Mouse (Mus musculus): ENCODE results near the gene Efcab6. TPM values are rescaled to one million over a fixed set of nuclear protein-coding genes. Genes with fewer than 3 reads are reported as not detected.

Gene Efcab6
- total and polyA plus RNA-seq, 3 experiments, result not detected

- Histone ChIP-seq H3K9ac (ENCODE audit: insufficient read depth, low read depth) (no peak overlapping the region), H3K4me3 (replicated peaks in 1 of 3; ENCODE audit: low read depth in 2 of 3, low read length in 2 of 3, poor library complexity in 1 of 3) (no peak overlapping the region), H3K27me3 (replicated peaks) (peaks cover 78% of the 10 kb centered on the region), H3K4me1 (ENCODE audit: control insufficient read depth in 1 of 2, insufficient read depth in 2 of 2) (no peaks in the 10 kb centered on the region), H3K4me2 (ENCODE audit: insufficient read depth, low read depth, poor library complexity, severe bottlenecking) (no peak overlapping the region), H3K79me2 (replicated peaks; ENCODE audit: control insufficient read depth, extremely low read depth, insufficient read depth, poor library complexity, severe bottlenecking) (no peaks in the 10 kb centered on the region), H3K27ac (ENCODE audit: insufficient read depth, low read depth) (no peak overlapping the region), H3K9me3 (replicated peaks; ENCODE audit: low read length) (no peaks in the 10 kb centered on the region), H3K36me3 (replicated peaks in 1 of 2; ENCODE audit: control insufficient read depth in 1 of 2, insufficient read depth in 1 of 2, low read length in 1 of 2) (no peaks in the 10 kb centered on the region)
- DNase-seq (ENCODE audit: extremely low read depth), result no peak
- TF ChIP-seq RAD21 (IDR thresholded peaks at IDR 0.05; ENCODE audit: low read depth, low read length) (peak; percentile 1; the same call in 1 of the 2 replicates), ZMIZ1 (IDR thresholded peaks at IDR 0.05; ENCODE audit: low read depth, low read length) (no peak)
- dilution Hi-C loops (cut with MboI; ENCODE audit: extremely low pct_ligation_motif_present, extremely low pct_unique_long_range_greater_than_20kb, low sequenced_read_pairs), result no loop called here
- in situ Hi-C loops (cut with MboI; ENCODE audit: low pct_ligation_motif_present, low pct_unique_long_range_greater_than_20kb, low sequenced_read_pairs), result no loop called here
These were observed 152.0 kb downstream of the Efcab6 start for GRCm38 (mm10) chr15:83913028-83913714.

GRCm38 (mm10) chr15:83906472-83906871, 158.7 kb downstream of the Efcab6 start:
- in situ Hi-C loops (cut with MboI; ENCODE audit: low pct_ligation_motif_present, low pct_unique_long_range_greater_than_20kb, low sequenced_read_pairs), result no loop called here

GRCm38 (mm10) chr15:83897286-83897685, 167.9 kb downstream of the Efcab6 start:
- Histone ChIP-seq H3K4me3 (replicated peaks in 1 of 3; ENCODE audit: low read depth in 2 of 3, low read length in 2 of 3, poor library complexity in 1 of 3) (no peak overlapping the region), H3K9ac (ENCODE audit: insufficient read depth, low read depth) (no peak overlapping the region), H3K27me3 (replicated peaks) (peaks cover 85% of the 10 kb centered on the region), H3K36me3 (replicated peaks in 1 of 2; ENCODE audit: control insufficient read depth in 1 of 2, insufficient read depth in 1 of 2, low read length in 1 of 2) (no peaks in the 10 kb centered on the region), H3K27ac (ENCODE audit: insufficient read depth, low read depth) (no peak overlapping the region), H3K4me2 (ENCODE audit: insufficient read depth, low read depth, poor library complexity, severe bottlenecking) (no peak overlapping the region), H3K79me2 (replicated peaks; ENCODE audit: control insufficient read depth, extremely low read depth, insufficient read depth, poor library complexity, severe bottlenecking) (no peaks in the 10 kb centered on the region), H3K9me3 (replicated peaks; ENCODE audit: low read length) (no peaks in the 10 kb centered on the region), H3K4me1 (ENCODE audit: control insufficient read depth in 1 of 2, insufficient read depth in 2 of 2) (no peaks in the 10 kb centered on the region)
- dilution Hi-C loops (cut with MboI; ENCODE audit: extremely low pct_ligation_motif_present, extremely low pct_unique_long_range_greater_than_20kb, low sequenced_read_pairs), result no loop called here
- TF ChIP-seq KAT2A (IDR thresholded peaks at IDR 0.05; ENCODE audit: insufficient replicate concordance, low read length), result no peak
- no peak for TF ChIP-seq ZNF384 (IDR thresholded peaks at IDR 0.05; ENCODE audit: low read depth, low read length)
- no peak for DNase-seq (ENCODE audit: extremely low read depth)
- in situ Hi-C loops (cut with MboI; ENCODE audit: low pct_ligation_motif_present, low pct_unique_long_range_greater_than_20kb, low sequenced_read_pairs), result no loop called here

More at GRCm38 (mm10) chr15:83906472-83906871, 158.7 kb downstream of the Efcab6 start:
- Histone ChIP-seq H3K4me3 (replicated peaks in 1 of 3; ENCODE audit: low read depth in 2 of 3, low read length in 2 of 3, poor library complexity in 1 of 3) (no peak overlapping the region), H3K36me3 (replicated peaks in 1 of 2; ENCODE audit: control insufficient read depth in 1 of 2, insufficient read depth in 1 of 2, low read length in 1 of 2) (no peaks in the 10 kb centered on the region), H3K79me2 (replicated peaks; ENCODE audit: control insufficient read depth, extremely low read depth, insufficient read depth, poor library complexity, severe bottlenecking) (no peaks in the 10 kb centered on the region), H3K27ac (ENCODE audit: insufficient read depth, low read depth) (no peak overlapping the region), H3K9me3 (replicated peaks; ENCODE audit: low read length) (no peaks in the 10 kb centered on the region), H3K27me3 (replicated peaks) (peaks cover 84% of the 10 kb centered on the region), H3K4me2 (ENCODE audit: insufficient read depth, low read depth, poor library complexity, severe bottlenecking) (no peak overlapping the region), H3K9ac (ENCODE audit: insufficient read depth, low read depth) (no peak overlapping the region), H3K4me1 (ENCODE audit: control insufficient read depth in 1 of 2, insufficient read depth in 2 of 2) (no peaks in the 10 kb centered on the region)
- TF ChIP-seq E2F4 (IDR thresholded peaks at IDR 0.05; ENCODE audit: insufficient replicate concordance, low read depth, low read length) (no peak), MAFK (IDR thresholded peaks at IDR 0.05; ENCODE audit: insufficient replicate concordance, low read length) (no peak), UBTF (IDR thresholded peaks at IDR 0.05; ENCODE audit: low read depth, low read length) (no peak), RCOR1 (conservative IDR thresholded peaks at IDR 0.05; ENCODE audit: low read depth, low read length) (no peak), NRF1 (IDR thresholded peaks at IDR 0.05; ENCODE audit: low read depth, low read length) (no peak), BHLHE40 (IDR thresholded peaks at IDR 0.05; ENCODE audit: low read depth, low read length) (no peak), NELFE (IDR thresholded peaks at IDR 0.05; ENCODE audit: low read depth, low read length) (no peak)
- no peak for DNase-seq (ENCODE audit: extremely low read depth)
- dilution Hi-C loops (cut with MboI; ENCODE audit: extremely low pct_ligation_motif_present, extremely low pct_unique_long_range_greater_than_20kb, low sequenced_read_pairs), result no loop called here
